Mouse (Mus musculus): ENCODE data around the gene Tmprss15.

Tmprss15 gene

DNA sequence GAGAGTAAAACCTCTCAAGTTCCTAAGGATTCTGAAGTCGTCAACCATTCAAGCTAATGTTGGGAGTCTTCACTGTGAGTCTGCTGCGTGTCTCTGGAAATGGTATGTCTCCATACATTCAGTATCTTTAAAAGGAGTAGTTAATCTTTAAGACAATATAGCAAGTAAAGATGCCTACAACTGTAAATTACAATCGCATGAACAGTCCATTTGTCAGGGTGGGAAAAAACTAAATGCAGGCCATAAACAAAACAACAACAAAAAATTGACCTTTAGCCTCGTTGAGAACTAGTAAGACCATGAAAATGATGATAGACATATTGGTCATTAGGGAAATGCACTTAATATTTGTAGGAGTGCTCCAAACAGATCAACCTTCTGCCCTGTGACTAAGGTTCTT lies at the start of gene Tmprss15:
Gene Tmprss15 (minus strand): TSS at position 101 of the 400 bp plus-strand sequence.
- no peak for DNase-seq (ENCODE audit: low read depth, low spot score)

DNA sequence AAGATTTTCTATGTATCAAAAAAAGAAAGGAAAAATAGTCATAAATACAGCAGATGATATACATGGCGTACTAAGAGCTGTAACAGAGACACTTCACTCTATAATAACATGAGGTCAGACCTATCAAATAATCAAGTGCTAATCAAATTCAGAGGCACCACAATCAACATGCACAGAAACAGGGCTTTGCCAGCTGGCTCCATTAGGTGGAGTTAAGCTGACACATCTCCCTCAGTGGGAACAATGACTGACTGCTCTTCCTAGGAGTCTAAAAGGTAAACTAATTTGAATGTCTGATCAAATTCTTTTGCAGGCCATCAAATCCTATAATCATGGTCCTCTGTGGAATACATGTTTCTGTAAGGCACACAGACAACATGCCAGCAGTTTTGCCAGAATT lies 24.0 kb upstream of the Tmprss15 start:
- DNase-seq (ENCODE audit: low read depth, low spot score), result no peak

DNA sequence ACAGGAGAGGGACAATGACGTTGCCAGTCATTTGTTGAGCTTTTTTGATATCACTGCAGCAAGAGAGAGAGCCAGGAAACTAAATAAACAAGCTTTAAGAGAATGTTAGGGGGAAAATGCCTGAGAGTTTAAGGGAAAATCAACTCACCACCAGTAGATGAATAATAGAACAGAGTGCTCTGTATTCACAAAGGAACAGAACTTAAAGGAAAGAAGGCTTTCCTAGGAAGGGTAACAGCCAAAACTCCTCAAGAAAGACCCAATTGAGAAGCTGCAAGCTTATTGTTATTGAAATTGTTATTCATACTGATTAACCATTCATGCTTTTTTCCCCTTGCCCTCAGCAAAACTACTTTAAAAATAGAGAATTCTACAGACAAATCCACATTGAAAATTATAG lies 18.6 kb upstream of the Tmprss15 start:
- no peak for DNase-seq (ENCODE audit: low read depth, low spot score)

DNA sequence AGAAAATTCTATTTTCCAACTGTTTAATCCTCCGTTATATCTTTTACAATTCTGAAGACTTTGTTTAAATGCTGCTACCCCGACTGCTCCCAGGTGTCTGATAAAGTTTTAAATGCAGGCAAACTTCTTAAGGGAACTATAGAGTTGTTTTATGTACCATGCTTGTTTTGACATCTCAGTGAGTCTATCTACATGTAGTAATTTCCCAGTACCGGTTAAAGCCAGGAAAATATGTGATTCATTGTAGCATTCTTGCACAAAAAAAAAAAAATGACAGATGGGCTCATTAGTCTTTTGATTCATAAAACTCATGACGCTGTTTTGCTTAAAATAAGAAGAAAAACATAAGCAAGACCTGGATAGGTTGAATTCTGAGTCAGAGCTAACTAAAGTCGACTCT lies 18.1 kb upstream of the Tmprss15 start:
- DNase-seq (ENCODE audit: low read depth, low spot score), result no peak

DNA sequence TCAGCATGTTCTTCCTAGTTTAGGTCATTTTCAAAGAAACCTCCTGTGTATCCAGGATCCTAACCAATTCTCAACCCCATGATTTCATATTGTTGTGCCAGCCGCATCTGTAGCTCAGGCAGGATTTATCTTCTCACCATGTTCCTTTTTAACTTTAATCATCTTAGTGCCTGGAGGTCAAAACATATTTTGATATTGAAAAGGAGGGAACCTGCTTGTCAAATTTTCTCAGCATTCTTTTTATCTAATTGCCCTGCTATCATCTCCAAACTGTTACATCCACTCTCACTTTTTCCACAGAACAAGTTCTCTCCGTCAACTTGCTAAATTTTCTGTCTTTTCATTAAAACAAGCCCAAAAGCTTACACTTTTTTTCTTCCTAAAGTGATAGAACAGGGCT lies 9.4 kb upstream of the Tmprss15 start:
- no peak for DNase-seq (ENCODE audit: low read depth, low spot score)

DNA sequence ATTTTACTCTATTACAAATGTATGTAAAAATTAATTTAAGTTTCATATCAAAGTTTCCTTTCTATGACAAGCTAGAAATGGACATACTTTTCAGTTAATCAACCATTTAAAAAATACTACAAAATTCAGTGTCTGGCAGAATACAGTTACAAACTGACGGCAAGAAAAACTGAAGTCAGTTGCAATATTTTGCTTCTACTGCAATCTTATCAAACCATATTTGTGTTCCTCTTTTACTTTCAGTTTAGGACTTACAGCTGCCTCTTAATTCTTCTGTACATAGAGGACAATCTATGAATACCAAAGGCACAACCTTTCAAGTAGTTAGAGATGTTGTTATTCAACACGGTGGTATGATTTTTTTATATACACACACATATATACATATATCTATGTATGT lies 7.4 kb upstream of the Tmprss15 start:
- DNase-seq (ENCODE audit: low read depth, low spot score), result no peak

DNA sequence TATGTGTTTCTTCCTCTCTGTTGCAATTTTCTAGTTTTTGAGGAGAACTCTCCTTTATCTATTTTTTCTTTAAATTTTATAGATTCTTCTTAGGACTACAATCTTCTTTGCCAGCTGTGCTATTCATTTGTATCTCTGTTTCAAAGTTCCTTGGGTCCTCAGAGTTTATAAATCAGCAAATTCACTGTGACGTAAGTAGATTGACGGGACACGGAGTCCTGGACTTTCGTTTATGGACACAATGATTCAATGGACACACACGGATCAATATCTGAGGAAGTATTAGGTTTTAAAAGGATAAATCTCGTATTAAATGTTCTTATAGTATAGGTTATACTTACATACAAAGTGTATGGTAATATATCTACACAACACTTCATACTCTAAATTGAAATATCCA lies 4.3 kb downstream of the Tmprss15 start:
- no peak for DNase-seq (ENCODE audit: low read depth, low spot score)

DNA sequence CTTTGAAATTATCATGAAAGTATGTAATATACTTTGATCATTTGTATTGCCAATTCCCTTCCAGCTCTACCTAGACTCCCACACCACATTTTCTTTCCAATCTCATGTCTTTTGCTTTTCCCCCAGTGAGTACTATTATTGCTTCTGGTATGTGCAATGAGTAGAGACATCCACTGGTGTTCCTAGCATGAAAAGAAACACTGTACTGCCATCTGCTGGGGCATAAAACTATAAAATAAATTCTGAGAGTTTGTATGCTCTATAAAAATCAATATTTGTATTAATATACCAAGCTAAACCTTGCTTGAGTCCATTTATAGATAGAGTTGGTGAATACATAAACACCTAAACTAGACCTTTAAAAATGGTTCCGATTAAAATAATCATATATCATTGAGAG lies 27.0 kb downstream of the Tmprss15 start:
- no peak for DNase-seq (ENCODE audit: low read depth, low spot score)

DNA sequence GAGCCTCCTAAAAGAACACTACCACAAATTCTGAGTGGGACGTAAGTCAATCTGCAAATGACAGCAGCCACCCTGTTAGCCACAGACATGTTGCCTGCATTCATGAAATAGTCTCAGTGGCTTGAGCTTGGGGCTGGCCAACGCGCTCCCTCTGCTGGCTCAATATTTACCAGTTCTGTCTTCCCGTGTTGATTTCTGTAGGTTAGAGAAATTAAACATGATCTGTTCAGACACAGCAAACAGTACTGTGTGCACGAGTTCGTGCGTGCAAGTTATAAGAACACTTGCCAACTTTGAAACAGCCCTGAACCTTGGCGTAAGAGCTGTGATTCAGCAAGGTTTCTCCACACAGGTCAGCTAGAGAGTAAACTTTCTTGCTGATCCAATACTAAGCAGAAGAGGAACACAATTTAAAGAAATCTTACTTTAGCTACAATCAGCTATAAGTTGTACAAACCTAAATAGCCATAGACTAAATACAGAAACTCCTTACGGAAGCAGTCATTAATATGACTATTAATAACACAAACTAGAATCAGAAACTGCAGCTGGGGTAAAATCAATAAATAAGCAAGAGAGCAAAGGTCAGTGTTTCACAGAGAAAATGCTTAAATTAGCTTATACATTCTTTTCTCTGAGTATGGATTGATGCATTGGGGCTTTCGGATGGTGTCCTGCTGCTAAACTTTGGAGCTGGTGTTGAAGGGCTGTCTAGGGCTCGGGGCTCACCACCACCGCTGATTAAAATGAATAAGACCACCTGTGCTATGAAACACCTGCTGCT lies 31.9 kb downstream of the Tmprss15 start:
- no peak for DNase-seq (ENCODE audit: low read depth, low spot score)

DNA sequence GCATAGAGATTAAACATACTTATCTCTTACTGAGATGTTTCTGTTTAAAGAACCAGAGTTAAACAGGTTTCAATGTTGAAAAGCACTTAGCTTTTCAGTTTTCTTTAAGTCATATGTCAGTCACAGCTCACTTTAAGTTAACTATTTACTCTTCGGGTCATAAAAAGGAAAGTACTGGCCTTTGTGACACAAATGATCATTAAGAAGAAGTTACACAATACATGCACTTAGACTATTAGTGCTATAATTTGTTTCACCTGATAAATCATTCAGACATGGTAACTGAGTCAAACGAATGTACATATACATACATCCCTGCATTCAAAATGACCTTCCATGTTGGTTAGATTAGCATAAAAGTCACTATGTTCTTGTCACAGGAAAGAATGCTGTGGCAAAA lies 58.3 kb downstream of the Tmprss15 start:
- no peak for DNase-seq (ENCODE audit: low read depth, low spot score)

DNA sequence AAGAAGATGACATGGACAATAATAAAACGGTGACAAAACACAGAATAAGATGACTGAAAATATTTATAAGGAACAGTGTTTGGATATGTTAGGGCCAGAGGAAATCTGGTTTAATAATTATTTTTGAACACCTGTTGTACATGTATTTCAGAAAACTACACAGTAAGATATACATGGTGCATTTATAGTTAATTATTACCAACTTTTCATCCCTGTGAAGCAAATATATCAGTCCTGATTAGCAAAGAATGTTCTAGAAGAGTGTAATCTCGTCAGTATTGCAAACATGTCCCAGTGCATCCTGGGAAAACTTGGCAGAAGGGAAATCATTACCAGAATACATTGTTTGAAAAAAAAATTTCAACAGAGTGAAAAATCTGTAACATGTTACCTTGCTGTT lies 88.1 kb downstream of the Tmprss15 start:
- no peak for DNase-seq (ENCODE audit: low read depth, low spot score)

DNA sequence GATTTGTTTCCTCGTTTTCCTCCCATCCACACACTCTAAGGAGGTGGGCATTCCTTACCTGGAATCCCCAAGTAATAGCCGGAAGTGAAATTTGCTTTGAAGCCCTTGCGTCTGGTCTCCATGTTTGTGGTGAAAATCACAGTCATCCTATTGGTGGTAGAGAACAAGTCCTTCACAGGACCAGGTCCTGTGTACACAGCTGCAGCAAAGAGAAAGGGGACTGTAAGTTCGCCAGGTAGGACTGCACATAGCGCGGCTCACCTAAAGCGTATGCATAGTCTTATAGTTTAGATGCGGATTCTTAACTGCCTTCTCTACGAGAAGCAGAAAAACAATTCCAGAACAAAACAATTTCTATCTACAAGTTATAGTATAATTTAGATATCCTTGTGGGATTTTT lies 89.2 kb downstream of the Tmprss15 start:
- DNase-seq (ENCODE audit: low read depth, low spot score), result no peak

DNA sequence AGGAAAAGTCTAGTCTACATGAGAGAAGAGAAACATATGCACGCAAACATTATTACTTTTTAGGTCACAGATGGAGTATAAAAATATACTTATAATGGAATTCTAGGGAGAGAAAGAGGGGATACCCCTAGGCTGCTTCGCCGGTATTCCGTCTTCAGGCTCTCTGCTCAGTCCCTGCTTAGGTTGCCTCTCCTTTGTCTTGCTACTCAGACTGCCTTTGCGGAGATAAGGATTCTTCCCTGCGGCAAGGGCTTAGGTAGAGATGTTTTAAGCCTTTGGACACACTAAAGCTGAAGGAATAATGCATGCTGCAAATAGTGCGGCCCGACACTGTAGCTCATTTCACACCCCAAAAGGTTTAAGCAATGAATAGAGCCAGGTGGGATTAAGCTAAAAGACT lies 114.5 kb downstream of the Tmprss15 start:
- DNase-seq (ENCODE audit: low read depth, low spot score), result no peak

DNA sequence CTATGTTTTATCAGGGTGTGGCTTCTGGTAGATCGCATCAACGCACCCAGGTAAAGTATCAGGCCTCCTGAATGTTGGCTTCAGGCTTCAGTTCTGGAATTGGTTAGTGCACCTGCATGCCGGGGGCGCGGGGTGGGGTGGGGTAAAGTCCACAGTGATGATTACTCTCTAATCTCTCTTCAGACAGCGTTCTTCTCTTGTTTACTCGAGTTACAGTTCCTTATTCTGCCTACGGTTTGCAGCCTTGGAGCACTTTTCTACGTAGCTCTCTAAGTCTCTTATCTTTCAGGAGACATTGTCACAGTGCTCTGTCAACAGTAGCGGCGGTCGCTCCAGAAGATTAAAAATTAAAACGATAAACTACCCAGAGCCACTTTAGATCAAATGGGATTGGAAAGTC lies 116.8 kb downstream of the Tmprss15 start:
- DNase-seq (ENCODE audit: low read depth, low spot score), result no peak

DNA sequence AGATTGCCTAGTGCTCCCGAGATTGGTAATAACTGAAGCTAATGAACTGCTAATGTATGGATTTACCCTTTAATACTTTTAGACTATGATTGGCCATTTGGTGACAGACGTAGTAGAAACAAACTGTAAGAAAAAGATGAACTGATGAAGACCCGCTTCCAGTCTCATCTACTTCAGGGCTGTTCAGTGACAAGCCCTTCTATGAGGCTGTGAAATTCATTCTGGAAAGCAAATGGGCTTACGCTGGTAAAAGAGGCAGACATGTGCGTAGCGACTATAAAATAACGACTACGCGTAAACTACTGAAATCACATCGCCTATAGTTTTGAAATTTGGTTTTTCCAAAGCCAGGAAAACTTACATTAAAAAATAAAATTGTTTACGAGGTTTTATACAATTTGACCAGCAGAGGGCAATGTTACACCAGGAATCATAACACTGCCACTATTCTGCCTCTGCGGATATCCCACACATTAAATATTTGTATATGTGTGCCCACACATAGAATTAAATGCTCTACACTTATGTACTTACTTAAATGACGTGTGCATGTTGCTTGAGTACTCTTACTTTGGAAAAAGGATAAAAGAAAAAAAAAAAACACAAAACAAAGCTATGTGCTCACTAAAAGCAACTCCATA lies 121.7 kb downstream of the Tmprss15 start:
- no peak for DNase-seq (ENCODE audit: low read depth, low spot score)

DNA sequence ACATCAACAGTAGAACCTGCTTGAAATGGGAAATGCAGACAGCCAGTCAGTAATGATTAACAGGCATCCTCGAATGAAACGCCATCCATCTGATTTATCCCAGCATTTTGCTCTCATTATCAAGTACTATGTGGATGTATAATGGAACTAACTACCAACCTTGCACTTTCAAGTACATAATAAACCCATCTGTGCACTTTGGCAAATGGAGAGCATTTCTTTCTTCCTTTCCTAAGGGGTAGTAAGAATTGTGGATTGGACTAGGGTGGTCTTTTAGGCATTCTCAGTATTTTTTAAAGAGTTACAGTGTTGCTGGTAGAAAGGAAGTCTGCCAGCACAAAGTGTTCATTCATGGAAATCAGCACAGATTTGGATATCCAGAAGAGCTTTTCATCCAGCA lies 133.5 kb downstream of the Tmprss15 start:
- no peak for DNase-seq (ENCODE audit: low read depth, low spot score)

DNA sequence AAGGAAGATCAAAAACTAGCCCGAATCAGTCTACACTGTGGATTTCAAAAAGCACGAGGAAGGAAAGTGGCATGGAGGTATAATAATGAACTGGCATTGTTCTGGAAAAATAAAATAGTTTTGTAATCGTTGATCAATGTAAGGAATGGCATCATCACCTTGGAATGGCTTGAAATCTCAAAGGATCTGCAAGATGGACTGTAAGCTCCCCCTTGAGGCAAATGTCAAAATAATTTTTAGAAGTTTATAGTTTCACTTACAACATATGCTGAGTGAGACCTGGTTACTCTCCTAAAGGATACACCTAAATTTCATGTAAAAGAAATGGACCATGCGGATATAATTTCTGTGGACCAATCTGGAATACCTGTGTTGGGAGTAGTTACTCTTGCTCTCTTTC lies 140.5 kb downstream of the Tmprss15 start:
- DNase-seq (ENCODE audit: low read depth, low spot score), result no peak

DNA sequence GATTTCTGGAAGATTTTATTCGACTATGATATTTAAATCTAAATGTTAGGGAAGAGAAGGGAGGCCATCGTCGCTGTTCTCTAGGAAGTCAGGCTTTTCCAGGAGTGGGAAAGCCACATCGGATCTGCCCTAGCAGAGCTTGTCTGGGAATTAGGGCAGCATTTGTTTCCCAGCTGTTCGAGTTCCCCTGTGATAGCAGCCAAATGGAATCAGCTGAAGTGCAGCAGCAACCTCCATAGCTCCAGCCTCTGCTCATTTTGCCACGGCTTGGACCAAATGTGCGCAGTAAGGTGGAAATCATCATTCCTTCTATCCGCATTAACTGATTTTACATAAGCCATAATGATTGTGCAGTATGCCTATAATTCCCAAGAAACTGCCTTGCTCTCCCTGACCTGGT lies 153.1 kb downstream of the Tmprss15 start:
- no peak for DNase-seq (ENCODE audit: low read depth, low spot score)

DNA sequence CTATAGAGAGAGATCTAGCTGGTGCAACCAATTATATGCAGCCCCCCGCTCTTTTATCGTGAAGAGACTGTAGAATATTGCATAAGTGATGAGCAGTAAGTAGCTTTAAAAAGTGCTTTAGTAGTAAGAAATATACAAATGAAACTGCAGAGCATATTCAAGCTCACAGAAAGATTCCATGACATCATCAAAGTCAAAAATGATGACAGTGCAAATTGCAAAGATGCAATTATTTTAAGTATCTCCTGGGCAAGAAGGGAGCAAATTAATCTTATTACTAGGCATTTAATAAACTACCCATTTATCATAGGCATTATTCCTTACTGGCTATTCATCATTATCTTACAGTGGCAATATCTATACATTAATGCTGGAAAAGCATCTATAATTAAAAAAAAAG lies 156.6 kb downstream of the Tmprss15 start:
- DNase-seq (ENCODE audit: low read depth, low spot score), result no peak

DNA sequence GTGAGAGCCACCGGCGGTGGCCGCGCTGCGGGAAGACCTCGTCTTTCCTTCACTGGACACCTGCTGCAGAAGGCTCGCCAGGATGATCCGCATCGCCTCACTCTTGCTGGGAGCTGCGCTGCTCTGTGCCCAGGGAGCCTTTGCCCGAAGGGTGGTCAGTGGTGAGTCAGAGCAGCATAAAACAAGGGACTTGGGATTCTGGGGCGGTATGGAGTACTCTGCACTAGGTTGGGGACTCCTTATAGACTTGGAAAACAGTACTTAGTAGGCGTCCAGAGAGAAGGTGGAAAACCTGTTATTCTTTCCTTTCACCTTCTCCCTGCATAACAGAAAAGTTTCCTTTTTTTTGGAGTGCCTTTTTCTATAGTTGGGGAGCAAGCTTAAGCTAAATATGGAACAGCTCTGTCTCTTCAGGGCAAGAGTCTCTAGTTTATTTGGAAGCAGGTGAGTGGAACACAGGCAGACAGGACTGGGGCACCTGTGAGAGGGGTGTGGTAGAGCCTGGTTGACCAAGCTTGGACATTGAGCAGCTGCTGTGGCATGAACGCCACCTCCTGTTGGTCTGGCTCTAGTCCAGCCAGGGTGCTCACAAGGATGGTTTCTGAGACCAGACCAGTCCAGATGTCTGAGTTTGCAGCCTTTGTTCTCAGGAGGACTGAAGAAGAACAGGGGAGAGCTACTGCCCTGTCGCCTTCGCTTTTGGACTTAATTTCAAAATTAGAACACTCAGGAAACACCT lies 159.4 kb downstream of the Tmprss15 start:
- no peak for DNase-seq (ENCODE audit: low read depth, low spot score)

DNA sequence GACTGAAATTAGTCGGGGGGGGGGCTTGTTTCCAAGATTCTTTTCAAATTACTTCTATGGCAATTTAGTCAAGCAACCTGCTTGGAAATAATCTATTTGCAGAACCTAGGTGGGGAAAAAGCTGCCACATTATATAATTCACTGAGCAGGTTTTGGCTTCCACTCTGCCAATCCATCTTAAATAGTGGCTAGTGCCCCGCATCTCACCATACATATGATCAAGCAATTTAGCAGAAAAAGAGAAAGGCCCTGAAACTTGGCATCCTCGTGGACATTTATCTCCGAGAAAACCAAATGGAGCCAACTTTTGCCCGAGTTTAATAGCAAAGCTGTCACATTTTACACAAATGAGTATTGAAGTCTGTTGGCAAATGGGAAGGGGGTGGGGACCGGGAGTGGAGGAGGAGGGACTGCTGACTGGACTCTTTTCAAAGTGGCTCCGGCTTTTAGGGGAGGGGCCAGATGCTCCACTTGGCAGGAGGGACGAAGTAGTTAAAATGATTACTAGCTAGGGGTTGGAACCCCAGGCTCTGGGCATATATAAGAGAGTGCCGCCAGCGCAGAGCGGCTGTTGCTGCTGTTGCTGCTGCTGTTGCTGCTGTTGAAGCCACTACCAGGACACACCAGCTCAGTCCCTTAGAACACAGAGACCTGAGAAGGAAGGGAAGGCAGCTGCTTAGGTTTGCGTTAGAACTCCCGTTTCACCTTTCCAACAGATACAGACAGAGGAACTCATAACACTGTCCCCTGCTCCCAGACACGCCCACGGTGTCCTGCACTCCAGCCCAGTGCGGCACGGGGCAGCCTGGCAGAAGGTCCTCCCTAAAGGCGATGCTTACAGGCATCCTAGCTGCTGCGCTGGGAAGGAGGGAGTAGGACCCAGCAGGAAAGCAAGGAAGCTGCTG lies 160.3 kb downstream of the Tmprss15 start, which contains the start of gene Chodl:
Gene Chodl (plus strand): TSS at position 567 of the 905 bp plus-strand sequence.
- peak; percentile 18 for DNase-seq (ENCODE audit: low read depth, low spot score)

DNA sequence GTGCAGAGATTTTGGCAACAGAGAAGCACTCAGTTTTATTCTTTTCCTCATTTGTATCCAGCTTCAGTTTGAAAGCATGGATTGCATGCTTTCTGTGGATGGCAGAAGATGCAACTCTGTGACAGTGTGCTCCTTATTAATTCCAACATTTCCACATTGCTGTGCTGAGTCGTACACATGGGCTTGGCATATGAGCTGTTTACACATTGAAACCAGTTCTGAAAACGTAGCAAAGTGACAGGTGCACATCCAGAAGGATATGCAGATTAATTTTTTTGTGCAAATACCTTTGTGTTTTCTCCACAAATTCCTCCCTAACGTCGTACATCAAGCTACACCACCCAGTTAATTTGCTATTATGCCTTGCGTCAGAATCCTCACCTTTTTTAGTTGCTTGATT lies 168.3 kb downstream of the Tmprss15 start:
- no peak for DNase-seq (ENCODE audit: low read depth, low spot score)
